Mouse (Mus musculus) embryonic facial prominence, embryonic 14.5 days (tissue): ENCODE measurements at regions not wholly inside any gene's neighbourhood (a gene's known extent, or its start where the extent isn't known, plus 50 kb on each side); places are given as distances from the start of the nearest gene placed in this dataset.

ENCODE experiments used
- ATAC-seq: fragments of 200-750 bp; cut with Nextera tagmentation; 2 replicates; pipeline ENCODE4 v1.8.0; 2017; ENCODE audit warnings: low read depth, moderate number of reproducible peaks, moderate TSS enrichment
- DNase-seq: peaks from one replicate; pipeline ENCODE4 v3.0.0-alpha.2; 2015; ENCODE audit warnings: low spot score
- H3K27ac ChIP-seq: fragments of 300-500 bp; sonication (generic); replicated peaks from 2 replicates; pipeline ENCODE4 v1.5.1; 2014; ENCODE audit warnings: low read depth, mild to moderate bottlenecking, low read length, moderate library complexity
- H3K27me3 ChIP-seq: fragments of 300-500 bp; sonication (generic); replicated peaks from 2 replicates; pipeline ENCODE4 v1.6.1; 2014; ENCODE audit warnings: low read length; ENCODE audit not compliant: control insufficient read depth, insufficient read depth
- H3K36me3 ChIP-seq: fragments of 300-500 bp; sonication (generic); 2 replicates; pipeline ENCODE4 v1.6.1; 2014; ENCODE audit warnings: low read length, mixed read lengths; ENCODE audit not compliant: control insufficient read depth, insufficient read depth
- H3K4me1 ChIP-seq: fragments of 300-500 bp; sonication (generic); 2 replicates; pipeline ENCODE4 v1.6.1; 2014; ENCODE audit warnings: antibody characterized with exemption, low read length; ENCODE audit not compliant: control insufficient read depth, insufficient read depth
- H3K4me2 ChIP-seq: fragments of 300-500 bp; sonication (generic); 2 replicates; pipeline ENCODE4 v1.6.1; 2014; ENCODE audit warnings: low read depth, mild to moderate bottlenecking, low read length, moderate library complexity, mixed read lengths
- H3K4me3 ChIP-seq: fragments of 300-500 bp; sonication (generic); 2 replicates; pipeline ENCODE4 v1.5.1; 2014; ENCODE audit warnings: low read depth, mild to moderate bottlenecking, low read length
- H3K9ac ChIP-seq: fragments of 300-500 bp; sonication (generic); 2 replicates; pipeline ENCODE4 v1.6.1; 2014; ENCODE audit warnings: low read depth, mild to moderate bottlenecking, low read length, moderate library complexity, mixed read lengths
- H3K9me3 ChIP-seq: fragments of 300-500 bp; sonication (generic); 2 replicates; pipeline ENCODE4 v1.6.1; 2016; ENCODE audit warnings: low read length; ENCODE audit not compliant: control insufficient read depth
- WGBS: fragments of 180-500 bp; shearing (Covaris S2); extraction: QIAGEN DNeasy Blood & Tissue Kit; methylation state at CpG from one replicate; pipeline ENCODE4 v1.1.7; 2014; 5-methylcytosine and 5-hydroxymethylcytosine counted together

GRCm38 (mm10) chr9:87968190-87969082, 237.4 kb upstream of the Tbx18 start:
- H3K9me3 ChIP-seq: no peaks in the 10 kb centered on the region
- no peak overlapping the region for H3K9ac ChIP-seq
- H3K4me2 ChIP-seq: no peak overlapping the region
- 59% methylated on average over 5 of the region's 5 CpGs for WGBS
- H3K27ac ChIP-seq: no peak overlapping the region
- no peaks in the 10 kb centered on the region for H3K36me3 ChIP-seq
- peaks cover 9% of the 10 kb centered on the region; the same call in 1 of the 2 replicates for H3K4me1 ChIP-seq
- H3K4me3 ChIP-seq: no peak overlapping the region
- H3K27me3 ChIP-seq: no peaks in the 10 kb centered on the region
- DNase-seq (peak; percentile 35), ATAC-seq (no peak)

GRCm38 (mm10) chr9:87970586-87970985, 239.5 kb upstream of the Tbx18 start:
- Histone ChIP-seq H3K4me1 (peaks cover 3% of the 10 kb centered on the region; the same call in 1 of the 2 replicates), H3K27me3 (no peaks in the 10 kb centered on the region), H3K27ac (no peak overlapping the region), H3K4me2 (no peak overlapping the region), H3K36me3 (no peaks in the 10 kb centered on the region), H3K4me3 (no peak overlapping the region), H3K9ac (no peak overlapping the region), H3K9me3 (no peaks in the 10 kb centered on the region)
- ATAC-seq: no peak
- no peak for DNase-seq

- no peaks in the 10 kb centered on the region for H3K9me3 ChIP-seq
- peaks cover 3% of the 10 kb centered on the region; the same call in 1 of the 2 replicates for H3K4me1 ChIP-seq
- no peak overlapping the region for H3K9ac ChIP-seq
- no peaks in the 10 kb centered on the region for H3K36me3 ChIP-seq
- ATAC-seq (no peak), DNase-seq (no peak)
- H3K4me3 ChIP-seq: no peak overlapping the region
- WGBS: 91% methylated on average over 3 of the region's 3 CpGs
- H3K4me2 ChIP-seq: no peak overlapping the region
- no peak overlapping the region for H3K27ac ChIP-seq
- H3K27me3 ChIP-seq: no peaks in the 10 kb centered on the region
Measured at GRCm38 (mm10) chr9:87971791-87972190, 240.7 kb upstream of the Tbx18 start.

- no peaks in the 10 kb centered on the region for H3K9me3 ChIP-seq
- H3K27me3 ChIP-seq: no peaks in the 10 kb centered on the region
- H3K27ac ChIP-seq: no peak overlapping the region
- H3K4me1 ChIP-seq: no peaks in the 10 kb centered on the region
- ATAC-seq (no peak), DNase-seq (peak; percentile 4)
- WGBS: 56% methylated on average over 6 of the region's 6 CpGs
- no peak overlapping the region for H3K4me3 ChIP-seq
- H3K36me3 ChIP-seq: no peaks in the 10 kb centered on the region
- no peak overlapping the region for H3K9ac ChIP-seq
- H3K4me2 ChIP-seq: no peak overlapping the region
Measured at GRCm38 (mm10) chr9:87973531-87973930, 242.5 kb upstream of the Tbx18 start.

GRCm38 (mm10) chr9:87984910-87985309, 253.8 kb upstream of the Tbx18 start:
- no peak overlapping the region for H3K4me2 ChIP-seq
- H3K9ac ChIP-seq: no peak overlapping the region
- WGBS: 36% methylated on average over 3 of the region's 3 CpGs
- peak; percentile 46 for DNase-seq
- no peak overlapping the region for H3K27ac ChIP-seq
- no peaks in the 10 kb centered on the region for H3K27me3 ChIP-seq
- no peaks in the 10 kb centered on the region for H3K9me3 ChIP-seq
- ATAC-seq: no peak
- H3K4me3 ChIP-seq: no peak overlapping the region
- H3K36me3 ChIP-seq: no peaks in the 10 kb centered on the region
- no peaks in the 10 kb centered on the region for H3K4me1 ChIP-seq

- no peaks in the 10 kb centered on the region for H3K4me1 ChIP-seq
- H3K27me3 ChIP-seq: no peaks in the 10 kb centered on the region
- H3K9ac ChIP-seq: no peak overlapping the region
- no peaks in the 10 kb centered on the region for H3K36me3 ChIP-seq
- no peak overlapping the region for H3K4me2 ChIP-seq
- ATAC-seq (no peak), DNase-seq (peak; percentile 52)
- no peak overlapping the region for H3K27ac ChIP-seq
- H3K9me3 ChIP-seq: no peaks in the 10 kb centered on the region
- 25% methylated on average over 4 of the region's 4 CpGs for WGBS
- H3K4me3 ChIP-seq: no peak overlapping the region
Measured at GRCm38 (mm10) chr9:87985439-87985838, 254.4 kb upstream of the Tbx18 start.

GRCm38 (mm10) chr9:88005945-88006700, 275.1 kb upstream of the Tbx18 start:
- no peak overlapping the region for H3K4me2 ChIP-seq
- H3K27ac ChIP-seq: no peak overlapping the region
- H3K9ac ChIP-seq: no peak overlapping the region
- no peaks in the 10 kb centered on the region for H3K36me3 ChIP-seq
- DNase-seq (peak; percentile 6), ATAC-seq (no peak)
- no peaks in the 10 kb centered on the region for H3K9me3 ChIP-seq
- no peaks in the 10 kb centered on the region for H3K4me1 ChIP-seq
- no peaks in the 10 kb centered on the region for H3K27me3 ChIP-seq
- H3K4me3 ChIP-seq: no peak overlapping the region
- WGBS: 72% methylated on average over 8 of the region's 8 CpGs

- 0 out of 2 replicates have a peak, but pooled peaks cover 5% of the 10 kb centered on the region for H3K9me3 ChIP-seq
- DNase-seq: no peak
- H3K4me3 ChIP-seq: no peak overlapping the region
- H3K9ac ChIP-seq: no peak overlapping the region
- ATAC-seq: no peak
- no peaks in the 10 kb centered on the region for H3K4me1 ChIP-seq
- WGBS: 80% methylated on average over 3 of the region's 3 CpGs
- H3K4me2 ChIP-seq: no peak overlapping the region
- no peak overlapping the region for H3K27ac ChIP-seq
- H3K36me3 ChIP-seq: no peaks in the 10 kb centered on the region
- H3K27me3 ChIP-seq: no peaks in the 10 kb centered on the region
Measured at GRCm38 (mm10) chr9:88023752-88024151, 292.7 kb upstream of the Tbx18 start.
